Mouse (Mus musculus): ENCODE results near the gene 1810046K07Rik. TPM values are rescaled to one million over a fixed set of nuclear protein-coding genes. Genes with fewer than 3 reads are reported as not detected.

1810046K07Rik gene
- total RNA-seq (2021): not detected

DNA sequence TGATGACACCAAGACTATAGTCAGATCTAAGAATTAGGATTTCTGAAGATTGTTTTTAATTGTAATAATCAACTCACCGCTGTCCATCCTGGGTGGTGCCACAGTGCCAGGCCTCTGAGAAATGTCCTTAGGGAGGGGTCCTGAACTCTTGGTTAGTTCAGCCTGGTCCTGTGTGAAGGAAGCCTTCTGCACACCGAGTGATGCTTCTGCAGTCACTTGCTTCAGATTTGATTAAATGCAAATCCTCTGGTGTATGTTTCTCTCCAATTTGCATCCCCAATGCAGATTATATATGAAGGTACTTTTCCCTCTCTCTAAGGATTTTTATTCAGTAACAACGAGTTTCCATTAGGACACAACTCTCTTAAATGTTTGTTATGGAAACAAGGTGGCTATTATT is at the start of gene 1810046K07Rik:
Gene 1810046K07Rik (minus strand): TSS at position 187 of the 400 bp plus-strand sequence.
- no peak for DNase-seq (ENCODE audit: extremely low spot score in 1 of 2, low spot score in 1 of 2)

DNA sequence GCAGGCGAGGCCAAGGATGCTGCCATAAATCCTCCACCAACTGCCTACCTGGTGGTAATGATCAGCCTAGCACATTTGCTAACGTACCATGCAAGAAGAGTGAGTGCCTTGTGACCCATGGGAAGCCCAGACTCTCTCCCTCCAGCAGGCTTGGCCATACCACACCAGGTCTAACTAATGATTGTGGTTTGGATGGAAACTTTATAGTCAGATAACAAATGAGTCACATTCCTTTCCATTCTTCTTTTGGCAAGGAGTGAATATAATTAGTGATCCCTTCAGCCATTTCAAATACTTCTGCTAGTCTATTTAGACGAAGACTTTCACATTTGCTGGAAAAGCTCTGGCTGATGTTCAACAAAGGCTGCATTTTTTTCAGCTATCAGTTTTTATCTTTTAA is 40.8 kb upstream of the 1810046K07Rik start:
- DNase-seq (ENCODE audit: extremely low spot score in 1 of 2, low spot score in 1 of 2): no peak

DNA sequence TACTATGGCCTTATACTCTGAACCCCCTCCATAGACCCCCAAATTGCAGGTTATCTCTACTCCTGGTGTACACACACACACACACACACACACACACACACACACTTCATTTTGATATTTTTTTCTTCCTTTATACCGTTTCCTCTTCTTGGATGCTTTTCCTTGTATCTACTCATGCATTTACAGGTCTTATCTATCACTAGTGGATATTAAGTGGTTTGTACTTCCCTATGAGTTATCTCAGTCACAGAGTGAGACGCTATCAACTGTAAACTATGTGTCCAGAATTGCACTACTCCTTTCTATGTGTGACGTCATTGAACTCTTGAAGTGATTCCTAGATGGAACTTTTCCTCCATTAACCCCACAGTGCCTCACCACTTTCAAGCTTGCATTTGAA is 38.4 kb upstream of the 1810046K07Rik start:
- DNase-seq (ENCODE audit: extremely low spot score in 1 of 2, low spot score in 1 of 2): no peak

DNA sequence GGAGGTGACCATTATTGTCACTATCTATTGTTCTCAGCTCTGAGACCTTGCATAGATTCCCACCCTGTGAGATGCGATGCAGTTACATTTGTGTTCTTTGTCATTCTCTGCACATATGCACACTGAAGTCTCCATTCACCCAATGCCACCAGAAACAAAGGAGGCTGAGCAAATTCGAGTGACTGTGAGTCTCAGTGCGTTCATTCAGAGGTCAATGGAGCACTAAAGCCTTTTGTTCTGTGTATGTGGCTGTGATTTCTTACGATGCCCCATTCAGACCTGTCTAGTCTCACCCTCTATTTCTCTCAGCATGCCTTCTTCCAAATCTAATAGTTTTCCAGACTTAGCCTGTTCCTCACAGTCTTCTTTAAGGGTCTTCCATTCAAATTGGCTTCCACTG is 35.3 kb upstream of the 1810046K07Rik start:
- no peak for DNase-seq (ENCODE audit: extremely low spot score in 1 of 2, low spot score in 1 of 2)

DNA sequence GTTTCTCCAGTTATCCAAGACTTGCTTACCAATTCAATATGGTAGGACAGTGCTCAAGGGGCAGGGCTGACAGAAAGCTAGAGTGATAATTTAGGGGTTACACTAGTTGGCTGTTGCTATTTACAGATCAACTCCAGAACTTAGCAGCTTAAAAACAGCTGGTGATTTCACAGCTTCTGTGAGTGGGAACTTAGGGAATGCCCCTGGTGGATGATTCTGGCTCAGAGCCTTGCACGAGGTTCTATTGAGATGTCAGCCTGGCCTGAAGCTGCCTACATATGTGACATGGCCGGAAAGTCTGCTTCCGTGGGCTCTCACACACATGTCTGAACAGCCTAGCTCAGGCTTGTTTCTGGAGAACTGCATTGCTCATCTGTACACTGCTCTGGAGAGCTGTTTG is 24.8 kb upstream of the 1810046K07Rik start:
- no peak for DNase-seq (ENCODE audit: extremely low spot score in 1 of 2, low spot score in 1 of 2)

DNA sequence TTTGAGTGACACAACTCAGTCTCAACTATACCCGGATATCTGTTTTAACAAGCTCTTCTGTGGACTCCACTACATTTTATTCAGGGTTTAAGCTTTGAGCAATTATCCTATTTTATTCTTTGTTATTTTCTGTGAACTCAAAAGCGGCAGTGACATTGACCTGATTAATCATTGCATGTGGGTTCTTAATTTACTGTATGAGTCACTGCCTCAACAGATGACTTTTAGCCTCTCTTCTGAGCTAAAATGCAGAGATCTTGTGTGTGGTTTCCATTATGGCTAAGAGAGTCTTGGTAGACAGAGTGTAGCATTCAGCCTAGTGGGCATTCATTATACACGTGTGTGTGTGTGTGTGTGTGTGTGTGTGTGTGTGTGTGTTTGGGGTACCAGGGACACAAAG is 24.2 kb upstream of the 1810046K07Rik start:
- no peak for DNase-seq (ENCODE audit: extremely low spot score in 1 of 2, low spot score in 1 of 2)

DNA sequence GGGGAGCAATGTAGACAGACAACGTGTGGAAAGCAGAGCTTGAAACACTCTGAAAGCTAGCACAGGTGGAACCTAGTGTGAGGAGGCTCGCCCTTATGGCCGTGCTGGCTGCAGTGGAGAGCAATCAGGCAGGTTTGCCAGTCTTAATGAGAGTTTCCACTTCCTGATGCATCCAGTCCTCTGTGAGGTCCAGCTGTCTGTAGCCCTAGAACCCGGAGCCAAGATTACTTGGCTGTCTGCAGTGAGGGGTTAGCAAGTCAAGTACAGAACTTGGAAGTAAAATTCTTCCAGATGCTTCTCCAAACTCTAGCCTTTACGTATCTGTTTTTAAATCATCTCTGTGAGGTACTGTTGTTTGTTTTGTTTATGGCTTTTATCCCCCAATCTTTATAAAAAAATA is 20.7 kb upstream of the 1810046K07Rik start:
- no peak for DNase-seq (ENCODE audit: extremely low spot score in 1 of 2, low spot score in 1 of 2)

DNA sequence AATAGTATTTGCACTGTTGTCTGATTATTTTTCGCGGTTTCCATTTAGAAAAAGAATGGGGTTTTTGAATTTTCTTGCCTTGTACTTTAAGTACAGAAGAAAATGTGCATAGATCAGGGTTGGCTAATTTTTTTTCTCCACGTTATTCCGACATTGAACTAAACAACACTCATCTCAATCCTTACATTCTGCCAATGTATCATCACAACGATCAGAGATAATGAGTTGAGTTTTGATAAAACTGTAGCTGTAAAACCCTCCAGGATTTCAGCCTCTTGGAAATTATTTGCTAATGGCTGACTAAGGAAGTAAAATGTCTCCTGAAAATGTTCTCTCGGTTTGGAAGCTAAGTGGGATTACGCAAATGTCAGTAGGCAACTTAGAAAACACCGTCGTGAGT is 17.1 kb upstream of the 1810046K07Rik start:
- no peak for DNase-seq (ENCODE audit: extremely low spot score in 1 of 2, low spot score in 1 of 2)

DNA sequence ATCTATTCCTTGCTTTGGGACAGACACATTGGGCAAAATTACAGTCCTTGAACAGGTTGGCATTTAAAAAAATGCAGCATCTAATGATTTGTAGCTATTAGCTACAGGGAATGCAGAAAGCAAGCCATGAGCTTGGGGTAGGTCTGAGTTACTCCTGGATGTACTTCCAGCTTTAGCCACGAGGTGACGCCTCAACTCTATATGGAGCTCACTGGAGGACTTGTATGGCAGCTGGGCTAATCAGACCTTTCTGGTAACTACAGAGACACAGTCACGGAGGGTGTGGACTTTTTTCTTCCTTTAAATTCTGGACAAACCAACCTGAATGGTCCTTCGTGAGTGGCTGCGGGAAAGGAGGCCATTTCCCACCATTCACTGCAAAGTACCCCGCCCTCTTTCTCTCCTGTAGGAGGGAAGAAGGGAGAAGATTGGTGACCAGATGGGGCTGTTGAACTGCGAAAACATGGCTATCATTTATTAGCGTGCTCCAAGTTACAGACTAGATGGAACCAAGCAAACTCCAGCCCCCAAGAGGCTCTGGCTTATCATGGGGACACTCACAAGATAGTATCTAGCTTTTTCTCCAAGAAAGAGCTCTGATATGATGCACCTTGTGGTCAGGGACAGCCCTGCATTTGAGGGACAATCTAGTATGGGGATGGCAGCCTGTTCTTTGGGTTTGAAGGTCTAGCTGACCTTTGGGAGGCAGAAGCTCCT is 6.7 kb upstream of the 1810046K07Rik start:
- DNase-seq (ENCODE audit: extremely low spot score in 1 of 2, low spot score in 1 of 2): peak; percentile 77 to 96

DNA sequence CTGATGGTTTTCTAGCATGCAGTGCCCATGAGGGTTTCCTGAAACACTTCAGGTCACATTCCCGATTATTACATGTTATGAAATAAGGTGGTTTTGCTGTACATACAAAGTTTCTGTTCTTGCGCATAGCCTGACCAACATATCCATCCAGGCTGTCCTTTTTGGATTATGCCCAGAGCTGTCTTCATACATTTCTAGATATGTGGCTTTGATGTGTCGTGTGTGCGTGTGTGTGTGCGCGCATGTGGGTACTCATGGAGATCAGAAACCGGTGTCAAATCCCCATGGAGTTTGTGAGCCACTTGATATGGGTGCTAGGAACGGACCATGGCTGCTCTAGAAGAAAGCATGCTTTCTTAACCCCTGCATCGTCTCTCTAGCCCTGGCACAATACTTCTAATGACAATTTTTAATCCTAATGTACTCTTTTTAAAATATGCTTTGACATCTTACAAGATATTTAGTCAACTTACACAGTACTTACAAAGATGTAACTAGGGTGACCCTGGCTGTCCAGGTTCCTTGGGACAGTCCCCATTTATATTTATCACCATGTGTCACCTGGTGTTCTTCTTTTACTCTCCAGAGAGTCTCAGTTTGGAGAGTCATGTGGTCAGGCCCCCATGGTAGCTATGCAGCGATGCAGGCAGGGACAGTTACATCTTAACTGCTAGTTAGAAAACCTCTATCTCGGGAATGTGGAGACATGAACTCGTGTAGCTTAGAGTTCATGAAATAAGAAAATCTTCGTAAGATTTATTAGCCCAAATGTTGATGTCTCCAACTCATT is 2.9 kb upstream of the 1810046K07Rik start:
- DNase-seq (ENCODE audit: extremely low spot score in 1 of 2, low spot score in 1 of 2): no peak

DNA sequence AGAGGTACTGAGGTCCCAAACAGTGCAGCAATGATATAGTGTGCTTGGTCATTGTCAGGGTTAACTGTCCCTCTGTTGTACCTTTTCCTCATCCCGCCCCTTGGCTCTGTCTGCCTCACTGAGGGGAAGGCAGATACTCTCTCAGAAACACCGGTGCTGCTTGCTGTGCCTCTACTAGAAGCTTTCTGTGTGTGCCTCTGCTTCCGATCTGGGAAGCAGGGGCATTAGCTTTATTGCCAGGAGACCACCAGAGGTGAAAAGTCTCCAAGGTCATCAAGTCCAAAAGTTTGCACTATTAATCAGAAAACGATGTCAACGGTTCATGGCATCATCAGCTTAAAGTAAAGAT is 1.2 kb downstream of the 1810046K07Rik start:
- no peak for DNase-seq (ENCODE audit: extremely low spot score in 1 of 2, low spot score in 1 of 2)

DNA sequence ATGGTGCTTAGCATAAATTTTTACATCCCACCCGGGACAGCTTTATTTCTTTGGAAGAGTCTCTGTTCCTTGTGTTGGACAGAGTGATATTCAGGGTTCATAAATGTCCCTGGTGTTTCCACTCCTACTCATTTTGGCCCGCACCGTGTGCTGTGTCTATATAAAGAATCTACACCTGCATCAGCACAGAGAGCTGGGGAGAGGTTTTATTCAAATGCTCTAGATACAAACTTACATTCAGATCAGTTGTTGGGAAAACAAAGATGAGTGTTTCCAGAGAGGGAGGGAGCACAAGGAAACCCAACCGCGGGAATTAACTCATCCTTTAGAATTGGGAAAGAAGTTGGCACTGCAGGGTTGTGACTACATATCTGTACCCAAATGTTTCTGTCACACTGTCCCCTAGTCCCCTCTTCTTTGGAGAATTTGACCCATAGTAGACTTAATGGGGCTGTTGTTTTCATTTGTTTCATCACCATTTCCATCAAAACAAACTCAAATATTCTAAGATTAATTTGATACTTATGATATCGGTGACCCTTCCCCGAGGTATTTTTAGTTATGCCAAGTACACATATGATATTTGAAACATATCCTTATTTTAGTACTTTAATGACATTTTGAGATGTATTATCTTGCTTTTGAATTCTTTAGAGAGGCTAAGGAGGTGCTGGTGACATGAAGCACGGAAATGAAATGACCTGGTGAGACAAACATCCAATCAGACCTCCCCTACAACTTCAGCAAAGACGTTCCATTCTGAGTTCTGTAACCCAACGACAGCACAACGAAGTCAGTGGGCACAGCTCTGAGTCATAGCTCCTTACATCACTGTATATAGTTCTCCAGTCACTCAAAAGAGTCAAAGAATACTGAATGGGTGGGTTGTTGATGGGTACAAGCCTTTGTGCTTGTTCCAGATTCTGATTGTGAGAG is 1.8 kb downstream of the 1810046K07Rik start:
- DNase-seq (ENCODE audit: extremely low spot score in 1 of 2, low spot score in 1 of 2): no peak

DNA sequence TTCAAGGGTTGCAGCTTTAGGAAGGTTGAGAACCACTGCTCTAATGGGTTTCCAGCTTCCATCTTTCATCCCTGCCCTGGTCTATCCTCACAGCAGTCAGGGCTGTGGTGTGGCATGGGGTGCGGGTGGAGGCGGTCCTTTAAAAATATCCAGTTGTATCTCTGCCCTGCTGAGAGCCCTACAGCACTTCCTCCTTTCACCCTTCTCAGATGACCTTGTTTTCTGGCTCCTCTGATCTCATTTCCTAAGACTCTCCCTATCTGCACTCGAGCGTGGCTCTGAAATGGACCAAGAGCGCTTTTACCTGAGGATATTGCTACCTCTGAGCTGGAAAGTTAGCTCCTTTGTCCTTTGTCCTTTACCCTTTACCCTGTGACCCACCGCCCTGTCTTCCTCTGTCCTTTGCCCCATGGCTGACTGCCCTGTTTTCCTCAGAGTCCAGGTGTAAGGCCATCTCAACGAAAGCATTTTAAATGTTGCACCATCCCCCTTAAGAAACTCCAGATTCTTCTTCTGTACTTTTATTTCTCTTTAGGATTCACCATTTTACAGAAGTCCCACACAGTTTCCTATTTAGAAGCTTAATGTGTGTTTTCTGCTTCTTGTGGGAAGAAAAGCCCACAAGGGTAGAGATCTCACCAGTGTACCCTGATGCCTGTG is 4.2 kb downstream of the 1810046K07Rik start:
- DNase-seq (ENCODE audit: extremely low spot score in 1 of 2, low spot score in 1 of 2): no peak

DNA sequence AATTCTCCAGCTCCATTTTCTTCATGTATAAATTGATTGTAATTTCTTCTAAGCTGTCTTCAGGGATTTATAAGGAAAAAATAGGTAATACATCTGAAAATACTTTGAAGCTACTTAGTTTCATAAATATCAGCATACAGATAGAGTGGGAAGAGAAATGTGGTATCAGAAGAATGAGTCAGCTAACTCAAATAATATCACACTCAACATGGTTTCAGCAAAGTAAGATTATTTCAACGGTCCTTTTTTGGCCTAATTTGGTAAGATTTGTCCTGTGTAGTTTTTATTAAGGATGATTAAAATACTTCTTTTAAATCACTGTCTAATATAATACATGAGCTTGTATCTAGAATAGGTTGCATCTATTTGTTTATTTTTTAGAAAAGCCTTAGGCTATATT is 8.6 kb downstream of the 1810046K07Rik start:
- DNase-seq (ENCODE audit: extremely low spot score in 1 of 2, low spot score in 1 of 2): no peak

DNA sequence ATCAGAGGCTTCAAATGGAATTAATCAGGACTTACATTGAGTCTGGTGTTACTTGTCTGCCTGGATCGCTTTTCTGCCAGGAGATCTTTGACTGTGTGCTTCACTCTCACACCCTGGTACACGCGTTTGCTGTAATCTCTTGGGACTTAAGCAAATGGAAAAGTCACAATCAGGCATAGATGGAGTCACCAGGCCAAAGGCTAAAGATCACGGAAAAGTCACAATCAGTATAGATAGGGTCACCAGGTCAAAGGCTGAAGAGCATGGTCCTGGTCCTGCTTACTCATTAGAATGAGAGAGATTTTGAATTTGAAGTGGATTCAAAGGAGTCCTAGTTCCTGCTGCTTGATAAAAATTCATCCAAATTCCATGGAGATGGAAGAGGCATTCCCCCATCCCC is 10.5 kb downstream of the 1810046K07Rik start:
- DNase-seq (ENCODE audit: extremely low spot score in 1 of 2, low spot score in 1 of 2): no peak

DNA sequence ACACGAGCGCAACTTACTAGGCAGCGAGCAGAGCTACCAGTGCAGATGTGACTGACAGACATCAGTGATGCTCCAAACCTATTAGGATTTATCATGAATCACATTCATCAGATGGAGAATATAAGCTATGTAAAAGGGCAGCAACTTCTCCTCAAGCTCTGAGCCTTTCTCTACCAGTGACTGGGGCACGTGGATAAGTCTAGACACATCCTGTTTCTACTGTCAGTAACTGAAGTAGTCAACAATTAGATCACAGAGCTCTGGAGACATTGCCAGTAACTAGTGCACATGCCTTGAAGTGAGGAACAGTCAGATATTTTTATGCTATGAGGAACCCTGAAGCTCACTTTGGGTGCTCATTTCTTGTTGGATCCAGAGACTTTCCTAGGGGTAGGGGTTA is 11.4 kb downstream of the 1810046K07Rik start:
- no peak for DNase-seq (ENCODE audit: extremely low spot score in 1 of 2, low spot score in 1 of 2)

DNA sequence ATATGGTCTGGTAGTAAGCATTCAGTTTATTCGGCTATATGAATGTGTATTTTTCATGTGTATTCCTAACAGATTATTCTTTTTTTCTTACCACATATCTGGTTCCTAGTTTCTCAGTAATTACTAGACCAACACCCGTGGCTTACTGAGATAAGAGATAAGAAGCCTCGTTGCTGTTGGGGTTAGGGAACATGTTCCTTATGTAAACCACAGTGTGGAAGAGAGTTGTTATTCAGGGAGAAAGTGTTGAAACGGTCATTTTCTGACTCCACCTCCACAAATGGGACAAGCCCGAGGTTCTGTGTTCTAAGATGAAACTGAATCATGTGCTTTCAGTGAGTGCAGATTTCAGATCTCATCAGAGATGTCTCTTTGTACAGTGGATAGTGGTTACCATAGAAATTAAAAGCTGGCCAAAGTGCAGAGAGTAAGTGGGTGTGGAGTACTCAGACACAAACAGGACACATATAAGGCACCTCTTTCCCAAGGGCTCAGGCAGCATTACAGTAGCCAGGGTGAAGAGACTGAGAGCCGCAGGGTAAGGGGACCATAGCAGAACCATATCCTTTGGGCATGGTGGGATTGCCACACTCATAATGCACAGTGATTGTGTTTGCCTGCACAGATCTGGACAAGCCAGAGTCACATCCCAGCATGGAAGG is 13.2 kb downstream of the 1810046K07Rik start:
- no peak for DNase-seq (ENCODE audit: extremely low spot score in 1 of 2, low spot score in 1 of 2)

DNA sequence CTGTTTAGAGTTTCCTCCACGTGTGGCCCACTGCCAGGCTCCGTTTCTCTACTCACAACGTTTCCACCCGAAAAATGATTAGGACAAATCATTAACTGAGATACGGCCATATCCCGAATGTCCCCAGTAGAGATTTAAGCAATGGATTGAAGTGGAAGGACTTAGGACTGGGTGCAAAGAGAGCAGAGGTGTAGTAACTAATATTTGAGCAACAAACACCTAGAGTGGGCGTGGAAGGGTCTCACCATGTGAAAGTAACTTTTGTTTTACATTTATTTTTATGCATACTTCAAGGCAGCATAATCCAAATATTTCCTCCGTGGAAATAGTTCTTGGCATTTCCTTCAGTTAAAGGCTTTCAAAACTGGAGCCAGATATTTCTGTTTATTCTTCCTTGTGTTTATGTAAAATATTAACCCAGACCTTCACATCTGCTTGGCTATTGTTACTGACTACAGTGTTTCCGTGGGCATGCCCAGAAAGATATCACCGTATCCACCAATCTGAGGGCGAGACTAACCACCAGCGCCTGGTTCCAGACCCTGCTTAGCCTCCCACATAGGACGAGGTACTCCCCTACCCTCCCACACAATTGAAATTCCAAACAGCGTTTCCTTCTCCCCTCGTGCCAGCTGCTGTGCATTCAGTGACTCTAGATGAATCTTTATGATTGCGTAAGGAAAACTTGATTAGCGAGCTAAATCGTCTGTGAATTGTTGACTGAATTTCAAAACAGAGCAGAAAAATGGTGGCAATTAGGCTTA is 16.0 kb downstream of the 1810046K07Rik start:
- no peak for DNase-seq (ENCODE audit: extremely low spot score in 1 of 2, low spot score in 1 of 2)

DNA sequence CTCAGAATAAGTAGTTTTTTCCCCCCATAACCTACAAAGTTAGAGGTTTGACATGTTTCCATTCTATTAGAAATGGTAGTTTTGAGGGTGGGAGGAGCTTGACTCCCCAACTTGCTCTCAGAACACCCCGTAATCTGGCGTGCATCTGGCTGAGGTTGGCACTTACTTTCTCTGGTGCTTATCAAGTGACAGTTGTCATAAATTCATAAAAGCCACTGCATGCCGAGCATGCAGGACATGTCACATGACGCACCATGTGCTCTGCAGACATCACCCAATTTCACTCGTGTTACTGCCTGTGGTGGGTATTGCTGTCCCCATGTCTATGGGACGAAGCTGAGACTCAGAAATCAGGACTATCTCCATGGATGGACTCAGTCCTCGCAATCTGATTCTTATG is 18.2 kb downstream of the 1810046K07Rik start:
- no peak for DNase-seq (ENCODE audit: extremely low spot score in 1 of 2, low spot score in 1 of 2)
